Mouse (Mus musculus) T-cell, adult 66 days (primary cell): ENCODE data around the gene ccdc198. TPM values are rescaled to one million over a fixed set of nuclear protein-coding genes. Genes with fewer than 3 reads are reported as not detected.

Source experiments
- total RNA-seq, 2 experiments: library from RNA; stranded (reverse); gene quantifications; 3 replicates in 1 of 2; 4 replicates in 1 of 2; pipeline ENCODE4 v1.2.4; 2023

The ccdc198 gene
- total RNA-seq, result not detected

DNA sequence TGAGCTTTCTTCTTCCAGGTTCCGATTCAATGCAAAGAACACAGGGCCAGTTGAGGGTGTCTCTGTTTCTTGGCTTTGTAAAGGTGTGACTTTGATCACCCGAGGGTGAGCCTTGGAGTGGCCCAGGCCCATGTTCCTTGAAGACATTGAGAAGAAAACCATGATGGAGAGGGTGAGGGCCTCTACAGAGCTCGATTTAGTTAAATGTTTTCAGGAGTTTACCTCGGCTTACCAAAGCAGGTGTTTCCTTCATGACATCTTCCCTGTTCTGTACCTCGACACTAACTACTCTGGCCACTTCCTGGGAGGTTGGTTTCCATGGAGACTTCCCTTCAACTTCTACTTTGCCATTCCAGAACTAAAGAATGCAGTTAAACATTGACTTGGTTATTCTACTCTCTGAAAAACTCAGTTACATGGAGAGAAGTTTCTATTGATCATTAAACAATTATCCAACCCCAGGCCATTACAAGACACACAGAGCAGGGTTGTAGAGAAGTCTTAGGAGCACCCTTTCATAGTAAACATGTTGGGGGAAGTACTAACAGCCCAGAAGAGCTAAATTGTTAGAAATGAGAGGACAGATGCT is at the start of gene ccdc198:
Gene ccdc198 (minus strand): TSS at position 349 of the 589 bp plus-strand sequence.

DNA sequence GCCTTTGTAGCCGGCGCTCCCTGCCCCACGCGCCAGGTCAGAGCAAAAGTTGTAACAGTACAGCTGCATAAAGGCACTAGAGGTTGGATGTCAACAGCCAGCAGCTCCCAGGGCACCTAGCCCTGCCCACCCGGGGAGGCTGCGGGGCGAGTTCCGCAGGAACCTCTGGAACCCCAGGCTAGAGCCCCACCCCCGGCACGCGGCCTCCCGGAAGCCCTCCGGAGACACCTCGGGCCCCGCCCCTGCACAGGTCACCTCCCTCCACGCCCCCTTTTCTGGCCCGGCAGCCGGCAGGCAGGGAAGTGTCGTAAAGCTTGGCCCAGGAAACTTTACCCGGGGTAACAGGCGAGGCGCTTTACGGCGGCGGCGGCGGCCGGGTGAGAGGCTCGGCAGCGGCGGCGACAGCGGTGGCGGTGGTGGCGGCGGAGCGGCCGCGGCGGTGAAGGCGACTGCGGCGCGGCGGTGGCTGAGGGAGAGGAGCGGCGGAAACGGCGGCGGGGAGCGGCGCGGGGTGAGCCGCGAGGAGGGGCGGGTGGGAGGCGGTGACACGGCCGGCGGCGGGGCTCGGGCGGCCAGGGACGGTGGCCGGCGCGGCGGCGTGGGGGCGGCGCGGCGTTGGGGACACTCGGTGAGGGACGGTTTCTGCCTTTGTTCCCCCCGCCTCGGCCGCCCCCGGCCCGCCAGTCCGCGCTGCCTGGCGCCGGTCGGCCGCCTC is 73.2 kb downstream of the ccdc198 start, which contains the start of gene Naa30:
Gene Naa30 (plus strand): TSS at position 360 of the 715 bp plus-strand sequence.

Other genes starting within 250 kb of the ccdc198 start
- gene Ap5m1, start 179.4 kb downstream of the ccdc198 start, total RNA-seq, result 10 to 100 TPM; 33.1 to 34.8 TPM
- gene Exoc5, start 178.8 kb downstream of the ccdc198 start, total RNA-seq, result 10 to 100 TPM; 50.9 to 53.5 TPM
- 10 to 100 TPM; 49.1 to 50.8 TPM for gene Naa30, start 73.2 kb downstream of the ccdc198 start, total RNA-seq